ENCODE assay signal across 24 mouse cellular contexts in the genomic region with DNA sequence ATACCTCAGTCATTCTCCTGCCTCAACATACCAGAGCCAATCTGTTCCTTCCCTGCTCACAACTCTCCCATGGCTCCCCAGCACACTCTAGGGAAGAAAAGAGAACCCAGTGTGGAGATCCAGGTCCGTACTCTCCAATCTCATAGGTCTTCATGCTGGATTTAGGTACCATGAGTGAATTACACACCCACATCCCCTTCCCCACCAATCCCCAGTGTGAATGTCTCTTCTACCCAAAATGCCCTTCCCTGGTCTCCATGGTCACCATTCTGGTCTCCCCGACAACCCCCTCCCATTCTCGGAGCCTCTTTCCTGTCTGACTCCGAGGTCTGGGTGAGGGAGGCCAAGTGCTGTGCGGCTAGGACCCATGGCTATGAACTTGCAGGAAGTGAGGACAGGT. TPM values are rescaled to one million over a fixed set of nuclear protein-coding genes. Genes with fewer than 3 reads are reported as not detected.
"Had no signal": no experiment of that assay in that cellular context is flagged by ENCODE, and none has a peak within 500 bp of the region (broad histone marks: within the 10 kb centered on the region; RNA-seq: fewer than 3 reads in every experiment).

Gene Gm15517, plus strand, starts transcription at position 301 of the 400 bp plus-strand sequence.

- H3K9me3 ChIP-seq: liver, embryonic 13.5 days; midbrain, embryonic 12.5 days; neural tube, embryonic 13.5 days; stomach, embryonic 15.5 days had no signal

- H3K4me3 ChIP-seq: liver, embryonic 13.5 days; myocyte; neural tube, embryonic 13.5 days; stomach, embryonic 15.5 days had no signal

- DNase-seq: kidney, adult 2 months; kidney, postnatal 25 days; layer of hippocampus, adult 9-11 months; liver; liver, embryonic 13.5 days; lung, embryonic 14.5 days; retina, postnatal 1 day; right cerebral cortex, postnatal 25 days; spleen, adult 18-20 months; thymus, adult 2 months; thymus, postnatal 25 days had no signal

- H3K36me3 ChIP-seq: liver, embryonic 13.5 days; neural tube, embryonic 13.5 days; stomach, embryonic 15.5 days had no signal

- ATAC-seq: intestine, postnatal 0 days; lung, postnatal 0 days had no signal

- H3K4me2 ChIP-seq: liver, embryonic 13.5 days; stomach, embryonic 15.5 days had no signal

- H3K9ac ChIP-seq: liver, embryonic 13.5 days; lung, embryonic 14.5 days; midbrain, embryonic 12.5 days; neural tube, embryonic 13.5 days; stomach, embryonic 15.5 days had no signal

- H3K27ac ChIP-seq: kidney, postnatal 0 days; layer of hippocampus, adult 2 months; liver, embryonic 13.5 days; macrophage; midbrain, embryonic 12.5 days; neural tube, embryonic 13.5 days; stomach, embryonic 15.5 days had no signal

RNA-seq across cellular contexts. Expression of gene Gm15517, which starts in this region (rescaled TPM):
- polyA plus RNA-seq: intestine, postnatal 0 days; kidney, adult 2 months; kidney, embryonic 14.5 days; kidney, postnatal 0 days; large intestine, adult 2 months; limb, embryonic 11.5 days; liver, embryonic 13.5 days; liver, embryonic 16.5 days; lung, embryonic 14.5 days; lung, postnatal 0 days; macrophage; midbrain, embryonic 12.5 days; myocyte; neural tube, embryonic 13.5 days; stomach, embryonic 15.5 days had no signal
